Mouse (Mus musculus): ENCODE results near the gene Rhbdd1.

The Rhbdd1 gene

GRCm38 (mm10) chr1:82440123-82440522 lies 123.9 kb downstream of the Rhbdd1 start:
- DNase-seq: no peak

- no peak for DNase-seq
Observed at GRCm38 (mm10) chr1:82443517-82443916, 127.3 kb downstream of the Rhbdd1 start.

- no peak for DNase-seq
Observed at GRCm38 (mm10) chr1:82446049-82446448, 129.8 kb downstream of the Rhbdd1 start.

- no peak for DNase-seq
Observed at GRCm38 (mm10) chr1:82449851-82450250, 133.6 kb downstream of the Rhbdd1 start.

GRCm38 (mm10) chr1:82451927-82452651 lies 135.8 kb downstream of the Rhbdd1 start:
- DNase-seq: no peak

- no peak for DNase-seq
Observed at GRCm38 (mm10) chr1:82454031-82454430, 137.8 kb downstream of the Rhbdd1 start.

GRCm38 (mm10) chr1:82459350-82459749 lies 143.1 kb downstream of the Rhbdd1 start:
- DNase-seq: no peak

GRCm38 (mm10) chr1:82459926-82460325 lies 143.7 kb downstream of the Rhbdd1 start:
- no peak for DNase-seq

- DNase-seq: no peak
Observed at GRCm38 (mm10) chr1:82461041-82461440, 144.8 kb downstream of the Rhbdd1 start.

- DNase-seq: no peak
Observed at GRCm38 (mm10) chr1:82465321-82465853, 149.1 kb downstream of the Rhbdd1 start.

- no peak for DNase-seq
Observed at GRCm38 (mm10) chr1:82468872-82469271, 152.6 kb downstream of the Rhbdd1 start.

- no peak for DNase-seq
Observed at GRCm38 (mm10) chr1:82470516-82471225, 154.4 kb downstream of the Rhbdd1 start.

- no peak for DNase-seq
Observed at GRCm38 (mm10) chr1:82473467-82473866, 157.2 kb downstream of the Rhbdd1 start.

- no peak for DNase-seq
Observed at GRCm38 (mm10) chr1:82474461-82474961, 158.3 kb downstream of the Rhbdd1 start.

GRCm38 (mm10) chr1:82475254-82475653 lies 159.0 kb downstream of the Rhbdd1 start:
- DNase-seq: no peak

- no peak for DNase-seq
Observed at GRCm38 (mm10) chr1:82475821-82476220, 159.6 kb downstream of the Rhbdd1 start.

GRCm38 (mm10) chr1:82476256-82476655 lies 160.0 kb downstream of the Rhbdd1 start:
- DNase-seq: no peak

GRCm38 (mm10) chr1:82476746-82477145 lies 160.5 kb downstream of the Rhbdd1 start:
- no peak for DNase-seq

GRCm38 (mm10) chr1:82479696-82480487 lies 163.6 kb downstream of the Rhbdd1 start:
- no peak for DNase-seq

- no peak for DNase-seq
Observed at GRCm38 (mm10) chr1:82482371-82482770, 166.1 kb downstream of the Rhbdd1 start.

- no peak for DNase-seq
Observed at GRCm38 (mm10) chr1:82486371-82486770, 170.1 kb downstream of the Rhbdd1 start.

- DNase-seq: no peak
Observed at GRCm38 (mm10) chr1:82491954-82492353, 175.7 kb downstream of the Rhbdd1 start.
